In the genomic region with DNA sequence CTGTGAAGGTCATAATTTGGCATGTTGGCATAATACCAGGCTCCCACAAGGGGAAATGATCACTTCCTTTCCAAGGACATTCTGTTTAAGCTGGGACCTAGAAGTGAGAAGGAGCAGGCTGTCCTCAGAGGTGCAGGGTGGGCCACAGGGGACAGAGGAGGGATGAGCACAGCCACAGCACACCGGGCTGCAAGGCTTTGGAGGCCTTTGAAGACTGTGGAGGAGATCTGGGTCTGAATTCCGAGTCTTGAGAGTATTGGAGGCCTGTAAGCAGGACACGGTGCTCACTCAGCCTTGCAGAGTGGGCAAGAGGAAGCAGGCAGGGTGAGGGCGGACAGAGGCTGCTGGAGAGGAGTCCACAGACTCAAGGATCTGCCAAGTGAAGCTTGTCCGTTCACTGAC, we compare ENCODE assay signal across 8 mouse cellular contexts. TPM values are rescaled to one million over a fixed set of nuclear protein-coding genes. Genes with fewer than 3 reads are reported as not detected.
DNase-seq lines count a peak whose midpoint lies in the region; ATAC-seq lines count a peak whose summit lies in the region.

No protein-coding gene starts in this region.

- no peak overlapping the region for H3K4me3 ChIP-seq in limb, embryonic 11.5 days (ENCODE audit: low read depth, low read length)
- no peak overlapping the region for H3K4me3 ChIP-seq in limb, embryonic 10.5 days
- no peak overlapping the region for H3K4me3 ChIP-seq in liver, embryonic 15.5 days (replicated peaks)

- 0 out of 2 replicates have a peak overlapping the region, but pooled peaks have one; percentile 7 for H3K9ac ChIP-seq in limb, embryonic 11.5 days (ENCODE audit: low read length)
- H3K9ac ChIP-seq in liver, embryonic 15.5 days = no peak overlapping the region

- H3K4me2 ChIP-seq in limb, embryonic 11.5 days (ENCODE audit: low read depth, severe bottlenecking) = no peak overlapping the region
- H3K4me2 ChIP-seq in liver, embryonic 15.5 days = no peak overlapping the region

- H3K36me3 ChIP-seq in limb, embryonic 11.5 days (ENCODE audit: control insufficient read depth, insufficient read depth, low read length) = no peaks in the 10 kb centered on the region
- H3K36me3 ChIP-seq in limb, embryonic 10.5 days = no peaks in the 10 kb centered on the region
- H3K36me3 ChIP-seq in liver, embryonic 15.5 days (replicated peaks) = 0 out of 2 replicates have a peak, but pooled peaks cover 3% of the 10 kb centered on the region

- H3K9me3 ChIP-seq in limb, embryonic 11.5 days (ENCODE audit: control insufficient read depth, low read length) = no peaks in the 10 kb centered on the region
- H3K9me3 ChIP-seq in limb, embryonic 10.5 days (replicated peaks) = no peaks in the 10 kb centered on the region
- H3K9me3 ChIP-seq in liver, embryonic 15.5 days (replicated peaks) = no peaks in the 10 kb centered on the region

- no peaks in the 10 kb centered on the region for H3K4me1 ChIP-seq in limb, embryonic 11.5 days (ENCODE audit: control insufficient read depth, insufficient read depth, low read length)
- H3K4me1 ChIP-seq in limb, embryonic 10.5 days = 0 out of 2 replicates have a peak, but pooled peaks cover 1% of the 10 kb centered on the region
- peaks cover 26% of the 10 kb centered on the region for H3K4me1 ChIP-seq in liver, embryonic 15.5 days (replicated peaks)

- 76% methylated on average over 5 of the region's 5 CpGs for WGBS in limb, embryonic 11.5 days
- 85% methylated on average over 5 of the region's 5 CpGs for WGBS in limb, embryonic 10.5 days
- WGBS in liver, embryonic 15.5 days (ENCODE audit: insufficient replicate concordance) = 55% methylated on average over 5 of the region's 5 CpGs

- no peaks in the 10 kb centered on the region for H3K27me3 ChIP-seq in limb, embryonic 11.5 days (ENCODE audit: control insufficient read depth, insufficient read depth, low read length)
- no peaks in the 10 kb centered on the region for H3K27me3 ChIP-seq in limb, embryonic 10.5 days (ENCODE audit: low read depth, poor library complexity, severe bottlenecking)
- no peaks in the 10 kb centered on the region for H3K27me3 ChIP-seq in liver, embryonic 15.5 days

- DNase-seq in adrenal gland, adult (ENCODE audit: inconsistent age in 2 of 2, low spot score in 1 of 2) = peak; percentile 67 to 88
- DNase-seq in adrenal gland, postnatal 36 days = no peak
- no peak for DNase-seq in limb, embryonic 11.5 days (ENCODE audit: low spot score)
- DNase-seq in limb, embryonic 10.5 days (ENCODE audit: low spot score) = no peak
- peak; percentile 38 for DNase-seq in skeletal muscle tissue, adult 2 months (ENCODE audit: low read depth, low spot score)
- DNase-seq in layer of hippocampus, adult 9-11 months = no peak

- H3K27ac ChIP-seq in limb, embryonic 11.5 days (replicated peaks; ENCODE audit: low read depth, low read length) = no peak overlapping the region
- no peak overlapping the region for H3K27ac ChIP-seq in limb, embryonic 10.5 days
- H3K27ac ChIP-seq in liver, embryonic 15.5 days (replicated peaks) = no peak overlapping the region

- ATAC-seq in limb, embryonic 11.5 days (ENCODE audit: insufficient number of reproducible peaks, low FRiP score, low TSS enrichment, low read depth) = no peak
- ATAC-seq in liver, embryonic 15.5 days (ENCODE audit: insufficient read depth) = peak; percentile 18; the same call in 1 of the 2 replicates
- no peak for ATAC-seq in activated CD4-positive, CD25-positive, alpha-beta regulatory T cell, adult 4 months

RNA-seq across cellular contexts. Expression of a gene that starts 6.0 kb away (rescaled TPM):
- 10 to 100 TPM; 28.9 to 35.6 TPM for total RNA-seq in adrenal gland, postnatal 36 days (2021)
- polyA plus RNA-seq in limb, embryonic 11.5 days (2014; fragmentation: Nextera tagmentation; extraction: Ambion mirVana) = 7.7 and 9.3 TPM in 2 replicates
- polyA plus RNA-seq in limb, embryonic 10.5 days (2016; fragmentation: Nextera tagmentation; extraction: Ambion mirVana) = 11.2 and 12.0 TPM in 2 replicates
- polyA plus RNA-seq in liver, embryonic 15.5 days (2015; fragmentation: Nextera tagmentation; extraction: Ambion mirVana) = 6.6 and 8.3 TPM in 2 replicates
- polyA plus RNA-seq in activated CD4-positive, CD25-positive, alpha-beta regulatory T cell, adult 4 months (2017; shearing (Covaris generic)) = 10 to 100 TPM; 10.6 to 13.1 TPM

RNA-seq across cellular contexts. Expression of a gene that starts 34.3 kb away (rescaled TPM):
- total RNA-seq in adrenal gland, postnatal 36 days (2021) = 10 to 100 TPM; 27.1 to 74.2 TPM
- polyA plus RNA-seq in limb, embryonic 11.5 days (2014; fragmentation: Nextera tagmentation; extraction: Ambion mirVana) = 15.6 and 17.3 TPM in 2 replicates
- polyA plus RNA-seq in limb, embryonic 10.5 days (2016; fragmentation: Nextera tagmentation; extraction: Ambion mirVana) = 10.5 and 13.8 TPM in 2 replicates
- 4.1 and 4.8 TPM in 2 replicates for polyA plus RNA-seq in liver, embryonic 15.5 days (2015; fragmentation: Nextera tagmentation; extraction: Ambion mirVana)
- polyA plus RNA-seq in activated CD4-positive, CD25-positive, alpha-beta regulatory T cell, adult 4 months (2017; shearing (Covaris generic)) = 1 to 10 TPM; 5.1 to 5.7 TPM

Comparison
In these comparisons a context has a peak if more than half of its experiments do, and no peak if none do; other contexts are left out.
1. DNase-seq: peak in adrenal gland, adult (2 of 2) and skeletal muscle tissue, adult 2 months (single experiment); none in adrenal gland, postnatal 36 days (0 of 2), limb, embryonic 11.5 days (single experiment), limb, embryonic 10.5 days (single experiment) and layer of hippocampus, adult 9-11 months (single experiment).